Mouse (Mus musculus): ENCODE data around the gene Usp5. TPM values are rescaled to one million over a fixed set of nuclear protein-coding genes. Genes with fewer than 3 reads are reported as not detected.
"Not testable (repeated sequence)": the region's sequence is repeated elsewhere in the genome, so short reads cannot be mapped to it uniquely, and the experiment has no call there.

The Usp5 gene
- polyA plus RNA-seq, 1 experiment from 2014 or later: 209 TPM

DNA sequence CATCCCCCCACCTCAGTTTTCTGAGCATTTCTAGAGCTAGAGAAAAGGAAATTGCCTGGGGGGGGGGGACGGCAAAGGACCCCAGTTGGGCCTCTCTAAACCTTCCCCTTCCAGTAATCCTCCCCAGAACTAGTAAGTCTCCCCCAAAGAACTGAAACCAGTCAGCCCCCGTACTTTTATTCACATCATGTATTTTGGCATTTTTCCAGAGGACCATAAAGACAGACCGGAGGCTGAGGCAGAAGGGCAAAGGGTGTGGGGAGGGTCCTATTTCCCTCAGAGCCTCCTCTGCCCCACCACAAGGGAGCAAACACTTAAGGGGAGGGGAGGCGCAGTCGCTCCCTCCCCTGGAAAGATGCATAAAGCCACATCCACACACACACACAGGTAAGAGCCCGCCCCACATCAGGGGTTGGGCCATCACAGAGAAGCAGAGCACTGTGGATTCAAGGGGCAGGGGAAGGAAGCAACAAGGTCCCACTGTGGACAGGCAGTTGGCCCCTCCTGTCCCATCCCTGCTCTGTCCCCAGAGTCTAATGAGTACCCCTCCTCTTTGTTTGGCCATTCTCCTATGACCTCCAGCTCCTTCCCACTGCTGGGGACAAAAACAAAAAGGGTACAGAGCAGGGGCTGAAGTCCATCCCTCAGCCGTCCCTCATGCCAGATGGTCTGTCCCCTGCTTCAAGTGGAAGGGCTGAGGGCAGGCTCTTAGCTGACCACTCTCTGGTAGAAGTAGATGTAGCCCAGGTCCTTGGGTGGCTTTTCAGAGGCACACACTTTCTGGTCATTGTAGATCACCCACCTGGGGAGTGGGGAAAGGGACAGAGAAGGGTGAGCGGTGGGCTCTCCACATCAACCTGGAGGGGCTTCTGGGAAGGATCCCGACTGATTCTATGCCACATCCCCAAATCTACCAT, 14.2 kb downstream of the Usp5 start:
- 66% methylated on average over 9 of the region's 9 CpGs for WGBS
- Histone ChIP-seq H3K9me3 (no peaks in the 10 kb centered on the region), H3K27me3 (no peaks in the 10 kb centered on the region), H3K4me3 (no peak overlapping the region), H3K27ac (replicated peaks) (no peak overlapping the region), H3K36me3 (peaks cover 47% of the 10 kb centered on the region), H3K4me1 (replicated peaks) (peaks cover 30% of the 10 kb centered on the region), H3K4me2 (peak overlapping the region; percentile 72), H3K9ac (no peak overlapping the region)
- ATAC-seq (ENCODE audit: low FRiP score, low read depth): no peak

DNA sequence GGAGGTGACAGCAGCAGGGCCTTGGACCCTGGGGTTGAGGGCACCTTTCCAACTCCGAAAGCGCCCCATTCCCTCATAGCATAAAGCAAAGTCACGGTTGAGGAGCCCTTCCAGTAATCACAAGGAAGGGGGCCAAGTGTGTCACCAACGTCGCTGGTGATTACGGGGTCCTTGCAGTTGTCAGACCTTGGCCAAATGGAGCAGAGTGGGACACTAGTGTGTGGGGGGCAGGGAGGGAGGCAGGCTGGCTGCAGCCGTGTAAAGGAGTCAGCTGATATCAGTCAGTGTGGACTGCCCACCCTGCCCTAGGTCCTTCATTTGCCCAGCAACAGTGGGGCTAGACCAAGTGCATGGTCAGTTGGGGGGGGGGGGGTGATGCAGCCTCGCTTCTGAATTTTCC, 14.8 kb downstream of the Usp5 start:
- Histone ChIP-seq H3K4me1 (replicated peaks) (peaks cover 37% of the 10 kb centered on the region), H3K36me3 (peaks cover 40% of the 10 kb centered on the region), H3K27ac (replicated peaks) (peak overlapping the region; percentile 90), H3K4me2 (peak overlapping the region; percentile 72), H3K4me3 (peak overlapping the region; percentile 70), H3K9ac (no peak overlapping the region), H3K9me3 (no peaks in the 10 kb centered on the region), H3K27me3 (no peaks in the 10 kb centered on the region)
- WGBS: 37% methylated on average over 8 of the region's 8 CpGs
- peak; percentile 42 for ATAC-seq (ENCODE audit: low FRiP score, low read depth)

DNA sequence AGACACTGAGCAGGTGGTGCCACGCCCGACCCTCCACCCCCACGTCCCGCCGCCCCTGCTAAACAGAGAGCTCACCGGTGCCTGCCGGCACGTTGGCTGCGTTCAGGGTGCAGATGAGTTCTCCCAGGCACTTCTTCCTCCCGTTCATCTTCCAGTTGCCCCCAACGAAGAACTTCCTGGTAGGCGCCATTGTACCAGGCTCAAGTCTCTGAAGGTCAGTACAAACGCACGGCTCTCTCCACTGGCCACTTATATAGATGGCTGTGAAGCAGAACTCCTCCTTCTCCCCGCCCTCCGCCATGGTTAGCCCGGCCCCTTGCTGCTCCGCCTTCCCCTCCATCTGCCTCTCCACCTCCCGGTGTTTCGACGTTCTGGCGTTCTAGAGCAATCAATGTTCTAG, 15.4 kb downstream of the Usp5 start, which contains the start of gene Tpi1:
Gene Tpi1 (minus strand): TSS at position 364 of the 400 bp plus-strand sequence.
- peak; percentile 88 for ATAC-seq (ENCODE audit: low FRiP score, low read depth)
- peak within 1 kb of the TSS; percentile 70 for H3K4me3 ChIP-seq
- H3K27me3 ChIP-seq: no peaks in the 10 kb centered on the region
- peak within 1 kb of the TSS; percentile 72 for H3K4me2 ChIP-seq
- H3K9me3 ChIP-seq: no peaks in the 10 kb centered on the region
- peak within 1 kb of the TSS; percentile 90 for H3K27ac ChIP-seq (replicated peaks)
- peaks cover 42% of the 10 kb centered on the region for H3K4me1 ChIP-seq (replicated peaks)
- H3K36me3 ChIP-seq: peaks cover 36% of the 10 kb centered on the region
- WGBS: under 1% methylated on average over 22 of the region's 22 CpGs
- peak within 1 kb of the TSS; percentile 81 for H3K9ac ChIP-seq

DNA sequence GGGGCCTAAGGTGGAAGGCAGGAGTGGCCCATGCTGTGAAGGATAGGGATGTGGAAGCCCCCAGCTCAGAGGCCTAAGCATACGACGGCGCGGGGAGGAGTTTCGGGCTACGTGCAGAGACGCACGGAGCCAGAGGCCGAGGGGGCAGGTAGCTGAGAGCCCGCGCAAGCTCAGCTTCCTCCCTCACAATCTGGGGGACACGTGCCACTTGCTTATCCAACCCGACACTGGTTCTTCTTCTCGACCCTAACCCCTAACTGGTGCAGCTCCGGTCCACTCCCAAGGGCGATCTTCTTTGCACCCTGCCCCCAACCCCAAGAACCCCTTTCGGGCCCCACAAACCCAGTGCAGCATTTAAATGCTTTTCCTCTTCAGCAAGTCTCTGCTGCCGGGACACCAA, 15.8 kb downstream of the Usp5 start:
- H3K9ac ChIP-seq: peak overlapping the region; percentile 81
- peak; percentile 76 for ATAC-seq (ENCODE audit: low FRiP score, low read depth)
- peak overlapping the region; percentile 70 for H3K4me3 ChIP-seq
- no peaks in the 10 kb centered on the region for H3K27me3 ChIP-seq
- H3K4me2 ChIP-seq: peak overlapping the region; percentile 72
- peaks cover 32% of the 10 kb centered on the region for H3K36me3 ChIP-seq
- peak overlapping the region; percentile 90 for H3K27ac ChIP-seq (replicated peaks)
- 0% methylated on average over 18 of the region's 18 CpGs for WGBS
- peaks cover 46% of the 10 kb centered on the region for H3K4me1 ChIP-seq (replicated peaks)
- no peaks in the 10 kb centered on the region for H3K9me3 ChIP-seq

DNA sequence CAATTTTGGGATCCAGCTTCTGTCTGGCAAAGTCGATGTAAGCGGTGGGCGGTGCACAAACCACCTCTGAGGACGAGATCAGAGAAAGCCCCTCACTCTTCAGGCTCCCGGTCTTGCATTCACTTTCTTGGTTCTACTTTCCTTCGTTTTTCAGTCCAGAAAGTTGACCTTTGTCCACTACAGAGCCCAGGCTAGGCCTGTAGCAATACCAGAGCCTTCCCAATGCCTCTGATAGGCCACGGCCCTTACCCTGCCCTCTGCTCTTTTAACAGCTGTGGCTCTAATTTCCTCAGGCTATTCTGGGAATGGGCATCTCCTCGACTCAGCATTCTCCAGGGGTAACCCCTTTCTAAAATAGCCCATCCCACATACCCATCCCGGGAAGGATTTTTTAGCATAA, 16.4 kb downstream of the Usp5 start:
- Histone ChIP-seq H3K27ac (replicated peaks) (peak overlapping the region; percentile 90), H3K4me1 (replicated peaks) (peaks cover 53% of the 10 kb centered on the region), H3K27me3 (no peaks in the 10 kb centered on the region), H3K4me3 (peak overlapping the region; percentile 70), H3K36me3 (peaks cover 25% of the 10 kb centered on the region), H3K9ac (peak overlapping the region; percentile 81), H3K9me3 (no peaks in the 10 kb centered on the region), H3K4me2 (peak overlapping the region; percentile 72)
- 22% methylated on average over 9 of the region's 9 CpGs for WGBS
- no peak for ATAC-seq (ENCODE audit: low FRiP score, low read depth)

DNA sequence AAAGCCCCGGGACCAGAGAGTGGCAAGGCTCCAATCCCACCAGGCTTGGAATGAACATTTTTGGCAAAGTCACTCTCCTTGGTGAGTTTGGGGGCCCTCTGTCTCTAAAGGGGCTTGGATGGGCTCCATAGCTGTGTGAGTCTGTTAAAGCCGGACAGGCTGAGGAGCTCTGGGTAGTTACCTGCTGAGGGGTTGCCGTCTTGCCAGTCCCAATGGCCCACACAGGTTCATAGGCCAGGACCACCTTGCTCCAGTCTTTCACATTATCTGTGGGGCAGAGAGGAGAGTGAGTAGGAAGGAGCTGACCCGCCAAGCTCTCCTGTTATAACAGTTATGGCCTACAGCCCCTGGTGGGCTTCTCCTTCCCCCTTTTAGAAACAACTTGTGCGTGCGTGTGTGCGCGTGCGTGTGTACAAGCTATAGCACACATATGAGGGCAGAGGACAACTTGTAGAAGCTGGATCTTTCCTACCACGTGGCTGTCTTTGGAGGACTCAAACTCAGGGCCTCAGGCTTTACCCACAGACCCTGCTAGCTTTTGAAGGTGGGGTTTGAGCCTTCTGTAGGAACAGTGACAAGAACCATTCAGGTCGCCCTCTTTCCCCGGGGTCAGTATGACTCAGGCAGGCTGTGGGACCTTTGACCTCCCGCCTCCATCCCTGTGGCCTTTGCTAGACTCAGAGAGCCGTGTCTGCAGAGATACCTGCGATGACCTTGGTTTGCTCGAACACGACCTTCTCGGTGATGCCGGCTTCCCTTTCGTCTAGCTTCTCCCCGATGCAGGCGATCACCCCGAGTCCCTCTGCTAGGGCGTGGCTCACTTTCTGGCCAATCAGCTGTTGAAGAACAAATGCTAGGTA, 17.4 kb downstream of the Usp5 start:
- 83% methylated on average over 24 of the region's 24 CpGs for WGBS
- Histone ChIP-seq H3K27me3 (no peaks in the 10 kb centered on the region), H3K36me3 (peaks cover 16% of the 10 kb centered on the region), H3K4me1 (replicated peaks) (peaks cover 53% of the 10 kb centered on the region), H3K4me2 (peak overlapping the region; percentile 72), H3K27ac (replicated peaks) (no peak overlapping the region), H3K4me3 (peak overlapping the region; percentile 70; the same call in 1 of the 2 replicates), H3K9ac (no peak overlapping the region; the same call in 1 of the 2 replicates), H3K9me3 (no peaks in the 10 kb centered on the region)
- no peak for ATAC-seq (ENCODE audit: low FRiP score, low read depth)

DNA sequence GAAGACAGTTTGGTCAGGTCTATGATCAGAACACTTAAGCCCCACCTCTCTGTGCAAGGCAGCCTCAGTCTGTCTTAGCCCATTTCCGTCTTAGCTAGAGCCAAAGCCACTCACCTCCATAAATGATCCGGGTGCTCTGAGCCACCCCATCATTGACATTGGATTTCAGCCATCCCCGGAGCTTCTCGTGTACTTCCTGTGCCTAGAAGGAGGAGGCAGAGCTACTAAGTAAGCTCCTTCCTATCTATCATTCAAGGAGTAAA, 17.9 kb downstream of the Usp5 start:
- H3K9me3 ChIP-seq: no peaks in the 10 kb centered on the region
- H3K27me3 ChIP-seq: no peaks in the 10 kb centered on the region
- 81% methylated on average over 4 of the region's 4 CpGs for WGBS
- H3K27ac ChIP-seq (replicated peaks): no peak overlapping the region
- no peak overlapping the region for H3K4me2 ChIP-seq
- no peak overlapping the region for H3K4me3 ChIP-seq
- H3K9ac ChIP-seq: no peak overlapping the region
- H3K36me3 ChIP-seq: peaks cover 10% of the 10 kb centered on the region
- H3K4me1 ChIP-seq (replicated peaks): peaks cover 56% of the 10 kb centered on the region
- ATAC-seq (ENCODE audit: low FRiP score, low read depth): no peak

DNA sequence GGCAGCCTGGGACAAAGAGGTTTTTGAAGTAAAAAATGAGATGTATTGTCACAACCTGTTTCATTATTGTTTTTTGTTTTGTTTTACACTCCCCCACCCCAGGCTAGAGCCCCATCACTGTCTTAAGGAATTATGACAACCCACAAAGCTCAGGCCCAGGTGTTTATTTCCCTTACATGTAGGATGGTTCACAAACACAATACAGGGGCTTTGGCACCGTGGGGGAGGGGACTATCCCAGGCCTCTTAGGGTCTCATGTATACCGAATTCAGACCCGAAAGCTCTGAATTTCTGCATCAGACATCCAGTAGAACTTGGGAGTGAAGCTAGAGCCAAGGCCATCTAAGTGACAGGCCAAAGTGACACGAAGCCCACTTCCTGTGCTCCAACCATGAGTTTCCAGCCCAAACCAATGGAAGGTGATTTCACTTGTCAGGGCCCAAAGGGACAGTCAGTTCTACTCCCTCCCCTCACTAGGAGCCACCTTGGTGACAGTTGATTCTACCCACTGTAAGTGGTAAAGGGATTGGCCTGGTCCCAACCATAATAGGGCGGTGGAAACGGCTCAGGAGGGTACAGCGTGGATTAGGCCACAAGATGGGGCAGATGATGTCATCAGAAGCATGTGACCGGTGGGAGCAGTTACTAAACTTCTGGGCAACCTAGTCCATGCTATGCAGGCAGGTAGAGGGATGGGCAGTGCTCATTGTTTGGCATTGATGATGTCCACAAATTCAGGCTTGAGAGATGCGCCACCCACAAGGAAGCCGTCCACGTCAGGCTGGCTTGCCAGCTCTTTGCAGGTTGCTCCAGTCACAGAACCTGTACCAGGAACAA, 18.5 kb downstream of the Usp5 start:
- H3K4me1 ChIP-seq (replicated peaks): peaks cover 61% of the 10 kb centered on the region
- ATAC-seq (ENCODE audit: low FRiP score, low read depth); H3K36me3 ChIP-seq; H3K4me3 ChIP-seq; H3K27ac ChIP-seq (replicated peaks); H3K27me3 ChIP-seq; H3K9me3 ChIP-seq; H3K9ac ChIP-seq; H3K4me2 ChIP-seq: not testable (repeated sequence)
- 85% methylated on average over 11 of the region's 11 CpGs for WGBS

DNA sequence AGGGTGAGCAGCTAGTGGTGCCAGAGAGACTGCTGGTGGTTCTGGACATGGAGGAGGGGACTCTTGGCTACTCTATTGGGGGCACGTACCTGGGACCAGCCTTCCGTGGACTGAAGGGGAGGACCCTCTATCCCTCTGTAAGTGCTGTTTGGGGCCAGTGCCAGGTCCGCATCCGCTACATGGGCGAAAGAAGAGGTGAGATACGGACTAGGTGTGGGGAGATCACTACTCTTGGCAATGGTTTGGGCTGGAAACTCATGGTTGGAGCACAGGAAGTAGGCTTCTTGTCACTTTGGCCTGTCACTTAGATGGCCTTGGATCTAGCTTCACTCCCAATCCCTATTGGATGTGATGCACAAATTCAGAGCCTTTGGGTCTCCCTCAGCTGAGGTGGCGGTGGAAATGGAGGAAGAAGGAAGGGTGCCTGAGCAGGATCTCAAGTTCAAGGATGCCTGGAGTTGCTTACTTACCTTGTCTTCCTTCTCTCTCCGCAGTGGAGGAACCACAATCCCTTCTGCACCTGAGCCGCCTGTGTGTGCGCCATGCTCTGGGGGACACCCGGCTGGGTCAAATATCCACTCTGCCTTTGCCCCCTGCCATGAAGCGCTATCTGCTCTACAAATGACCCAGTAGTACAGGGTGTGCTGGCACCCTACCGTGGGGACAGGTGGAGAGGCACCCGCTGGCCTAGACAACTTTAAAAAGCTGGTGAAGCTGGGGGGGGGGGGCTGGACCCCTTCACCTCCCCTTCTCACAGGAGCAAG, 19.3 kb downstream of the Usp5 start:
- ATAC-seq (ENCODE audit: low FRiP score, low read depth): no peak
- 43% methylated on average over 14 of the region's 14 CpGs for WGBS
- Histone ChIP-seq H3K9ac (peak overlapping the region; percentile 48), H3K4me2 (peak overlapping the region; percentile 85), H3K4me3 (peak overlapping the region; percentile 46), H3K27me3 (no peaks in the 10 kb centered on the region), H3K4me1 (replicated peaks) (peaks cover 68% of the 10 kb centered on the region), H3K27ac (replicated peaks) (0 out of 2 replicates have a peak overlapping the region, but pooled peaks have one; percentile 76), H3K9me3 (no peaks in the 10 kb centered on the region), H3K36me3 (peaks cover 8% of the 10 kb centered on the region; the same call in 1 of the 2 replicates)

DNA sequence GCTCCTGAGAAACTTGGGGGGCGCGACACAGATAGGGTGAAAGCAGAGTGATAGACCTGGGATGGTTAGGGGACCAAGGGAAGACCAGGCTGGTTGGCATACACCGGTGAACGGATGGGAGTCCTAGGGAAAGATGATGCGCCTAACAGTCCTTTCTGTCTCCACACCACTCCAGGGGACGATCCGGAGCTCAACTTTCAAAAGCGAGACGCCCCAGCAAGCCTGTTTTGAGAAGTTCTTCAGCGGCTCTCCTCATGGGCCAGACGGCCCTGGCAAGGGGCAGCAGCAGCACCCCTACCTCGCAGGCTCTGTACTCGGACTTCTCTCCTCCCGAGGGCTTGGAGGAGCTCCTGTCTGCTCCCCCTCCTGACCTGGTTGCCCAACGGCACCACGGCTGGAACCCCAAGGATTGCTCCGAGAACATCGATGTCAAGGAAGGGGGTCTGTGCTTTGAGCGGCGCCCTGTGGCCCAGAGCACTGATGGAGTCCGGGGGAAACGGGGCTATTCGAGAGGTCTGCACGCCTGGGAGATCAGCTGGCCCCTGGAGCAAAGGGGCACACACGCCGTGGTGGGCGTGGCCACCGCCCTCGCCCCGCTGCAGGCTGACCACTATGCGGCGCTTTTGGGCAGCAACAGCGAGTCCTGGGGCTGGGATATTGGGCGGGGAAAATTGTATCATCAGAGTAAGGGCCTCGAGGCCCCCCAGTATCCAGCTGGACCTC, 20.1 kb downstream of the Usp5 start:
- Histone ChIP-seq H3K4me3 (peak overlapping the region; percentile 46), H3K9ac (peak overlapping the region; percentile 48), H3K27me3 (no peaks in the 10 kb centered on the region), H3K4me2 (peak overlapping the region; percentile 85), H3K4me1 (replicated peaks) (peaks cover 61% of the 10 kb centered on the region), H3K27ac (replicated peaks) (peak overlapping the region; percentile 76), H3K36me3 (peaks cover 8% of the 10 kb centered on the region; the same call in 1 of the 2 replicates), H3K9me3 (no peaks in the 10 kb centered on the region)
- peak; percentile 1; the same call in 1 of the 2 replicates for ATAC-seq (ENCODE audit: low FRiP score, low read depth)
- WGBS: under 1% methylated on average over 35 of the region's 35 CpGs
